24 mouse cellular contexts compared by ENCODE assay signal in the genomic region with DNA sequence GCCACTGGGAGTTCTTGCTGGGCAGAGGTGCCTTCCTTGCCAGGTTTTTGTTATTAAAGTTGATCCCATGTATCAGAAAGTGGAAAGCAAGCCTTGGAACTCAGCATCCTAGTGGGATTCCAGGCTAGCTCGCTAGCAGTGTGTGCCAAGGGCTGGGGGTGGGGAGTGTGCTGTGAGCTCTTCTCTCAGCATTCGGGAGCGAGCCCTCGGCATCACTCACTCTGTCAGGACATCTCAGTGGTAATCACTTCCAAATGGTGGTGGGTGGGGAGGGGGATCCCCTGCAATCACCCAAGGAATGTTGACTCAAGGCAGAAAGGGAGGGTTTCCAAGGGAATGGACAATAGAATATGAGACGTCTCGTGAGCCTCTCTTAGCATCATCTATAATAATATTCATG. TPM values are rescaled to one million over a fixed set of nuclear protein-coding genes. Genes with fewer than 3 reads are reported as not detected.
DNase-seq lines count a peak whose midpoint lies in the region; ATAC-seq and TF ChIP-seq lines count a peak whose summit lies in the region.
"Had no signal": no experiment of that assay in that cellular context is flagged by ENCODE, and none has a peak within 500 bp of the region (broad histone marks: within the 10 kb centered on the region; RNA-seq: fewer than 3 reads in every experiment).

No protein-coding gene starts in this region.

- peaks cover 34% of the 10 kb centered on the region for H3K4me1 ChIP-seq in midbrain, embryonic 10.5 days
- H3K4me1 ChIP-seq in midbrain, embryonic 13.5 days (replicated peaks), result peaks cover 14% of the 10 kb centered on the region
- peaks cover 18% of the 10 kb centered on the region for H3K4me1 ChIP-seq in embryonic facial prominence, embryonic 13.5 days
- H3K4me1 ChIP-seq: heart, embryonic 12.5 days had no signal

- H3K4me2 ChIP-seq in midbrain, embryonic 13.5 days (replicated peaks), result no peak overlapping the region
- peak overlapping the region; percentile 1; the same call in 1 of the 2 replicates for H3K4me2 ChIP-seq in embryonic facial prominence, embryonic 13.5 days
- H3K4me2 ChIP-seq: forebrain, embryonic 12.5 days; heart, embryonic 12.5 days; midbrain, embryonic 11.5 days; neural tube, embryonic 13.5 days had no signal

- no peak for ATAC-seq in midbrain, embryonic 13.5 days
- ATAC-seq in embryonic facial prominence, embryonic 13.5 days (ENCODE audit: insufficient number of reproducible peaks, insufficient read depth, low FRiP score, low TSS enrichment, low read depth), result no peak
- ATAC-seq: liver, postnatal 0 days had no signal

- peaks cover 64% of the 10 kb centered on the region for H3K27me3 ChIP-seq in midbrain, embryonic 10.5 days (ENCODE audit: low read depth, poor library complexity, severe bottlenecking)
- H3K27me3 ChIP-seq in midbrain, embryonic 13.5 days, result peaks cover 32% of the 10 kb centered on the region
- H3K27me3 ChIP-seq in embryonic facial prominence, embryonic 13.5 days, result no peaks in the 10 kb centered on the region

- no peak overlapping the region for H3K9ac ChIP-seq in midbrain, embryonic 13.5 days (replicated peaks)
- no peak overlapping the region for H3K9ac ChIP-seq in embryonic facial prominence, embryonic 13.5 days
- H3K9ac ChIP-seq: forebrain, embryonic 12.5 days; heart, embryonic 12.5 days; liver, postnatal 0 days; neural tube, embryonic 13.5 days had no signal

- no peak overlapping the region for H3K4me3 ChIP-seq in gastrocnemius, adult 2 months
- H3K4me3 ChIP-seq in midbrain, embryonic 10.5 days, result no peak overlapping the region
- H3K4me3 ChIP-seq in midbrain, embryonic 13.5 days (replicated peaks), result no peak overlapping the region
- no peak overlapping the region for H3K4me3 ChIP-seq in embryonic facial prominence, embryonic 13.5 days
- H3K4me3 ChIP-seq: forebrain, embryonic 12.5 days; heart, embryonic 12.5 days; neural tube, embryonic 13.5 days had no signal

- no peaks in the 10 kb centered on the region for H3K36me3 ChIP-seq in midbrain, embryonic 10.5 days
- no peaks in the 10 kb centered on the region for H3K36me3 ChIP-seq in midbrain, embryonic 13.5 days
- no peaks in the 10 kb centered on the region for H3K36me3 ChIP-seq in embryonic facial prominence, embryonic 13.5 days
- H3K36me3 ChIP-seq: forebrain, embryonic 12.5 days; G1E; heart, embryonic 12.5 days; neural tube, embryonic 13.5 days had no signal

- 12% methylated on average over 6 of the region's 6 CpGs for WGBS in midbrain, embryonic 10.5 days
- WGBS in midbrain, embryonic 13.5 days, result 11% methylated on average over 6 of the region's 6 CpGs
- 5% methylated on average over 6 of the region's 6 CpGs for WGBS in embryonic facial prominence, embryonic 13.5 days

- DNase-seq in gastrocnemius, adult 2 months, result peak; percentile 20
- DNase-seq in gastrocnemius, adult 8-10 months (ENCODE audit: low spot score in 2 of 2), result no peak
- DNase-seq in midbrain, embryonic 10.5 days (ENCODE audit: low spot score), result peak; percentile 34
- peak; percentile 6 for DNase-seq in yolk sac, embryonic 10.5 days (ENCODE audit: low spot score)
- no peak for DNase-seq in left cerebral cortex, postnatal 36 days (ENCODE audit: low spot score in 2 of 2)
- no peak for DNase-seq in cerebellum, postnatal 4 days (ENCODE audit: low spot score in 2 of 2)
- DNase-seq: adrenal gland, postnatal 36 days; cerebellum, adult 11-12 months; cerebellum, postnatal 14 days; kidney, adult 11 months; layer of hippocampus, postnatal 36 days; liver, postnatal 0 days; lung, postnatal 4 days had no signal

- intact Hi-C loops in gastrocnemius, adult 2 months (cut with DNase I), result no loop called here
- intact Hi-C loops in left cerebral cortex, postnatal 36 days (cut with DNase I), result no loop called here

- H3K9me3 ChIP-seq in midbrain, embryonic 10.5 days (replicated peaks), result no peaks in the 10 kb centered on the region
- no peaks in the 10 kb centered on the region for H3K9me3 ChIP-seq in midbrain, embryonic 13.5 days
- no peaks in the 10 kb centered on the region for H3K9me3 ChIP-seq in embryonic facial prominence, embryonic 13.5 days
- H3K9me3 ChIP-seq: forebrain, embryonic 12.5 days; heart, embryonic 12.5 days; neural tube, embryonic 13.5 days had no signal

- TF ChIP-seq CTCF in gastrocnemius, adult 2 months (IDR thresholded peaks at IDR 0.05), result no peak

- H3K27ac ChIP-seq in gastrocnemius, adult 2 months, result no peak overlapping the region
- H3K27ac ChIP-seq in midbrain, embryonic 10.5 days (replicated peaks), result no peak overlapping the region
- H3K27ac ChIP-seq in midbrain, embryonic 13.5 days, result no peak overlapping the region
- H3K27ac ChIP-seq in embryonic facial prominence, embryonic 13.5 days, result no peak overlapping the region
- H3K27ac ChIP-seq: forebrain, embryonic 12.5 days; kidney, postnatal 0 days; neural tube, embryonic 13.5 days had no signal

RNA-seq across cellular contexts. Expression of gene Lmx1a, which starts 45.4 kb away (rescaled TPM):
- total RNA-seq in gastrocnemius, adult 2 months (2021), result under 1 TPM; 0.14 to 0.20 TPM
- under 1 TPM in 3 of 4 experiments, not detected in 1; 0.10 to 0.19 (median 0.16) TPM for total RNA-seq in gastrocnemius, adult 8-10 months (2022)
- 15.0 and 18.7 TPM in 2 replicates for polyA plus RNA-seq in midbrain, embryonic 10.5 days (2016; fragmentation: Nextera tagmentation; extraction: Ambion mirVana)
- polyA plus RNA-seq in midbrain, embryonic 13.5 days (2015; fragmentation: Nextera tagmentation; extraction: Ambion mirVana), result 15.0 and 19.6 TPM in 2 replicates
- 0.63 and 0.76 TPM in 2 replicates for polyA plus RNA-seq in embryonic facial prominence, embryonic 13.5 days (2015; fragmentation: Nextera tagmentation; extraction: Ambion mirVana)
- total RNA-seq in left cerebral cortex, postnatal 36 days (2021), result not detected
- total RNA-seq: heart, postnatal 25 days; liver, adult 2 months; monocyte, adult 5-6 weeks had no signal
- polyA plus RNA-seq: G1E; liver, adult 2 months; liver, postnatal 0 days had no signal

Comparison
In these comparisons a context has a peak if more than half of its experiments do, and no peak if none do; other contexts are left out.
1. DNase-seq: peak in gastrocnemius, adult 2 months (single experiment), midbrain, embryonic 10.5 days (single experiment) and yolk sac, embryonic 10.5 days (single experiment); none in gastrocnemius, adult 8-10 months (0 of 2), left cerebral cortex, postnatal 36 days (0 of 2) and cerebellum, postnatal 4 days (0 of 2).